In genomic region chr2:44103742-44104141, GRCm38 (mm10) we compare ENCODE assay signal across 10 mouse cellular contexts.
A peak's percentile ranks its signal among the peaks of the same experiment; 100 is the strongest.
DNase-seq lines count a peak whose midpoint lies in the region; ATAC-seq and TF ChIP-seq lines count a peak whose summit lies in the region.
"Had no signal": no experiment of that assay in that cellular context is flagged by ENCODE, and none has a peak within 500 bp of the region (broad histone marks: within the 10 kb centered on the region; RNA-seq: fewer than 3 reads in every experiment).

No protein-coding gene starts in this region.

- no peak overlapping the region for H3K27ac ChIP-seq in midbrain, postnatal 0 days (ENCODE audit: low read depth, low read length)
- H3K27ac ChIP-seq in midbrain, embryonic 10.5 days (replicated peaks), result no peak overlapping the region
- peak overlapping the region; percentile 78 for H3K27ac ChIP-seq in intestine, embryonic 16.5 days (ENCODE audit: low read length)
- peak overlapping the region; percentile 92 for H3K27ac ChIP-seq in stomach, embryonic 16.5 days (ENCODE audit: low read length)
- no peak overlapping the region for H3K27ac ChIP-seq in liver, embryonic 11.5 days (ENCODE audit: low read depth, low read length)

- ATAC-seq in midbrain, postnatal 0 days (ENCODE audit: low FRiP score), result no peak
- no peak for ATAC-seq in intestine, embryonic 16.5 days
- ATAC-seq in stomach, embryonic 16.5 days (ENCODE audit: insufficient read depth, low FRiP score), result no peak
- no peak for ATAC-seq in liver, embryonic 11.5 days (replicated peaks; ENCODE audit: low FRiP score)

- no peak overlapping the region for H3K4me3 ChIP-seq in midbrain, postnatal 0 days (ENCODE audit: low read depth, low read length)
- no peak overlapping the region for H3K4me3 ChIP-seq in midbrain, embryonic 10.5 days
- H3K4me3 ChIP-seq in intestine, embryonic 16.5 days (ENCODE audit: low read length), result no peak overlapping the region
- no peak overlapping the region for H3K4me3 ChIP-seq in stomach, embryonic 16.5 days (replicated peaks; ENCODE audit: low read length)
- no peak overlapping the region for H3K4me3 ChIP-seq in liver, embryonic 11.5 days (ENCODE audit: low read depth, low read length)

- H3K4me2 ChIP-seq in midbrain, postnatal 0 days (ENCODE audit: low read depth, low read length, poor library complexity, severe bottlenecking), result no peak overlapping the region
- H3K4me2 ChIP-seq in intestine, embryonic 16.5 days (ENCODE audit: low read depth, low read length), result no peak overlapping the region
- no peak overlapping the region for H3K4me2 ChIP-seq in stomach, embryonic 16.5 days (ENCODE audit: low read depth, low read length)
- H3K4me2 ChIP-seq in liver, embryonic 11.5 days, result no peak overlapping the region

- H3K9ac ChIP-seq in midbrain, postnatal 0 days (replicated peaks; ENCODE audit: low read length, poor library complexity, severe bottlenecking), result no peak overlapping the region
- no peak overlapping the region for H3K9ac ChIP-seq in intestine, embryonic 16.5 days (ENCODE audit: low read depth, low read length)
- no peak overlapping the region for H3K9ac ChIP-seq in stomach, embryonic 16.5 days (ENCODE audit: low read length)
- H3K9ac ChIP-seq in liver, embryonic 11.5 days (ENCODE audit: low read depth, low read length), result no peak overlapping the region
- H3K9ac ChIP-seq: hindbrain, embryonic 14.5 days had no signal

- no peaks in the 10 kb centered on the region for H3K9me3 ChIP-seq in midbrain, postnatal 0 days (ENCODE audit: low read length)
- H3K9me3 ChIP-seq in midbrain, embryonic 10.5 days (replicated peaks), result no peaks in the 10 kb centered on the region
- no peaks in the 10 kb centered on the region for H3K9me3 ChIP-seq in intestine, embryonic 16.5 days (ENCODE audit: control insufficient read depth, low read length)
- H3K9me3 ChIP-seq in stomach, embryonic 16.5 days (replicated peaks; ENCODE audit: control insufficient read depth, low read length), result no peaks in the 10 kb centered on the region
- H3K9me3 ChIP-seq in liver, embryonic 11.5 days (ENCODE audit: control insufficient read depth, low read length), result no peaks in the 10 kb centered on the region

- H3K36me3 ChIP-seq in midbrain, postnatal 0 days (ENCODE audit: insufficient read depth, low read length), result no peaks in the 10 kb centered on the region
- no peaks in the 10 kb centered on the region for H3K36me3 ChIP-seq in midbrain, embryonic 10.5 days
- H3K36me3 ChIP-seq in intestine, embryonic 16.5 days (ENCODE audit: control insufficient read depth, insufficient read depth, low read length), result no peaks in the 10 kb centered on the region
- H3K36me3 ChIP-seq in stomach, embryonic 16.5 days (ENCODE audit: control insufficient read depth, insufficient read depth, low read length), result no peaks in the 10 kb centered on the region
- no peaks in the 10 kb centered on the region for H3K36me3 ChIP-seq in liver, embryonic 11.5 days (ENCODE audit: control insufficient read depth, insufficient read depth, low read length)

- no peaks in the 10 kb centered on the region; the same call in 1 of the 2 replicates for H3K4me1 ChIP-seq in midbrain, postnatal 0 days (ENCODE audit: insufficient read depth, low read length)
- H3K4me1 ChIP-seq in midbrain, embryonic 10.5 days, result peaks cover 11% of the 10 kb centered on the region
- peaks cover 7% of the 10 kb centered on the region for H3K4me1 ChIP-seq in intestine, embryonic 16.5 days (ENCODE audit: control insufficient read depth, insufficient read depth, low read length)
- H3K4me1 ChIP-seq in stomach, embryonic 16.5 days (ENCODE audit: control insufficient read depth, insufficient read depth, low read length), result peaks cover 7% of the 10 kb centered on the region; the same call in 1 of the 2 replicates
- H3K4me1 ChIP-seq in liver, embryonic 11.5 days (replicated peaks; ENCODE audit: control insufficient read depth, insufficient read depth, low read length), result no peaks in the 10 kb centered on the region

- 68% methylated on average over 5 of the region's 5 CpGs for WGBS in midbrain, postnatal 0 days
- 90% methylated on average over 5 of the region's 5 CpGs for WGBS in midbrain, embryonic 10.5 days
- 74% methylated on average over 5 of the region's 5 CpGs for WGBS in intestine, embryonic 16.5 days
- 71% methylated on average over 5 of the region's 5 CpGs for WGBS in stomach, embryonic 16.5 days
- 86% methylated on average over 5 of the region's 5 CpGs for WGBS in liver, embryonic 11.5 days

- H3K27me3 ChIP-seq in midbrain, postnatal 0 days (ENCODE audit: insufficient read depth, low read length), result no peaks in the 10 kb centered on the region
- no peaks in the 10 kb centered on the region for H3K27me3 ChIP-seq in midbrain, embryonic 10.5 days (ENCODE audit: low read depth, poor library complexity, severe bottlenecking)
- H3K27me3 ChIP-seq in intestine, embryonic 16.5 days (replicated peaks; ENCODE audit: control insufficient read depth, insufficient read depth, low read length), result no peaks in the 10 kb centered on the region
- H3K27me3 ChIP-seq in stomach, embryonic 16.5 days (ENCODE audit: control insufficient read depth, insufficient read depth, low read length), result no peaks in the 10 kb centered on the region
- H3K27me3 ChIP-seq in liver, embryonic 11.5 days (replicated peaks; ENCODE audit: control insufficient read depth, insufficient read depth, low read length), result no peaks in the 10 kb centered on the region

- TF ChIP-seq CTCF in midbrain, postnatal 0 days (IDR thresholded peaks at IDR 0.05), result peak; percentile 66

- peak; percentile 11 for DNase-seq in cerebellum, postnatal 14 days
- no peak for DNase-seq in cerebellum, postnatal 4 days (ENCODE audit: low spot score in 2 of 2)
- DNase-seq in midbrain, postnatal 0 days (ENCODE audit: low spot score), result peak; percentile 28
- DNase-seq in midbrain, embryonic 10.5 days (ENCODE audit: low spot score), result no peak
- no peak for DNase-seq in thymus, postnatal 0 days (ENCODE audit: low spot score)
- DNase-seq in liver, embryonic 11.5 days (ENCODE audit: low spot score), result no peak
- DNase-seq: right cerebral cortex, postnatal 25 days had no signal

Comparison
In these comparisons a context has a peak if more than half of its experiments do, and no peak if none do; other contexts are left out.
1. DNase-seq: peak in cerebellum, postnatal 14 days (2 of 2) and midbrain, postnatal 0 days (single experiment); none in cerebellum, postnatal 4 days (0 of 2), midbrain, embryonic 10.5 days (single experiment), thymus, postnatal 0 days (single experiment) and liver, embryonic 11.5 days (single experiment).
2. H3K27ac ChIP-seq: peak in intestine, embryonic 16.5 days (single experiment) and stomach, embryonic 16.5 days (single experiment); none in midbrain, postnatal 0 days (single experiment), midbrain, embryonic 10.5 days (single experiment) and liver, embryonic 11.5 days (single experiment).